Mouse (Mus musculus) right cerebral cortex, postnatal 4 days (tissue): ENCODE data around the gene Gm21117.
"Not testable (repeated sequence)": the region's sequence is repeated elsewhere in the genome, so short reads cannot be mapped to it uniquely, and the experiment has no call there.

Source experiments
- DNase-seq: peaks from one replicate; pipeline ENCODE4 v3.0.0-alpha.2; 2022

Gm21117 gene

GRCm38 (mm10) chrY:51124920-51125319, at the start of gene Gm21117:
TSS of gene Gm21117 (plus strand) at chrY:51125220.
- DNase-seq = not testable (repeated sequence)
